Mouse (Mus musculus) c-Kit-positive CD71-positive TER-119-positive erythroid progenitor cells, embryonic 14.5 days (primary cell): Measurements from ENCODE around the gene Gm8879.
"Not testable (repeated sequence)": the region's sequence is repeated elsewhere in the genome, so short reads cannot be mapped to it uniquely, and the experiment has no call there.

Experiments
- DNase-seq: peaks from one replicate; pipeline ENCODE4 v3.0.0-alpha.2; 2013; ENCODE audit warnings: low spot score

The Gm8879 gene

GRCm38 (mm10) chr5:11127334-11127733, at the start of gene Gm8879:
TSS of gene Gm8879 (plus strand) at chr5:11127634.
- not testable (repeated sequence) for DNase-seq

GRCm38 (mm10) chr5:11138031-11138430, 10.6 kb downstream of the Gm8879 start:
- not testable (repeated sequence) for DNase-seq
